ENCODE assay signal across 11 mouse cellular contexts in the genomic region with DNA sequence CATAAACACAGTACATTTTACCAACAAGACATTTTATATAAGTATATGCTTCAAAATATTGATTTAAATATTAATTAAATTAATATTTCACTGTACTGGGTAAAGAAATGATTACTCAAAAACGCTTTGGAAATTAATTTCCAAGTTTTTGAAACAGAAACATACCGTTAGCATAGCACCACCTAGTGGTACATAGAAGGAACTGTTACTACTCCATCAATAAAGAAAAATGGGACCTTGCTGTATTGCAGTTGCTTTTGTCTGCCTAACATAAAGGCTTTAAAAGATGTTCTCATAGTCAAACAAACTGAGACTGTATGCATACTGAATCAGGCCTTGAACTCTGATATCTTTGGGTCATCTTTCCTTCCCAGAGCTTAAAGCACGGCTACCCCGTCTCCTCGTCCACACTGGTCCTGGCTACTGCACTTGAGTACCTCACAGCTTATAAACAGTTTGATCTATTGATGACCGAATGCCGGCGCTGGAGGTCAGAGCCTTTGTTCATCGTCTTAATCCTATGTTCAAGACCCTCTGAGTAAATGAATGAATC. TPM values are rescaled to one million over a fixed set of nuclear protein-coding genes. Genes with fewer than 3 reads are reported as not detected.
A peak's percentile ranks its signal among the peaks of the same experiment; 100 is the strongest.
DNase-seq lines count a peak whose midpoint lies in the region; ATAC-seq and TF ChIP-seq lines count a peak whose summit lies in the region.
"Had no signal": no experiment of that assay in that cellular context is flagged by ENCODE, and none has a peak within 500 bp of the region (broad histone marks: within the 10 kb centered on the region; RNA-seq: fewer than 3 reads in every experiment).

No protein-coding gene starts in this region.

- no peaks in the 10 kb centered on the region for H3K27me3 ChIP-seq in hindbrain, embryonic 11.5 days (ENCODE audit: control insufficient read depth, insufficient read depth, low read length)
- H3K27me3 ChIP-seq in hindbrain, embryonic 16.5 days (replicated peaks; ENCODE audit: control insufficient read depth, insufficient read depth, low read length) = no peaks in the 10 kb centered on the region
- no peaks in the 10 kb centered on the region for H3K27me3 ChIP-seq in cerebellum, adult 2 months (ENCODE audit: control insufficient read depth, insufficient read depth, low read length)
- H3K27me3 ChIP-seq: kidney, embryonic 15.5 days had no signal

- no peak for TF ChIP-seq POLR2A in cerebellum, adult 2 months (IDR thresholded peaks at IDR 0.05; ENCODE audit: borderline replicate concordance, insufficient read depth, low read length)

- WGBS in hindbrain, embryonic 11.5 days = 73% methylated on average over 9 of the region's 9 CpGs
- 66% methylated on average over 9 of the region's 9 CpGs for whole genome bisulfite sequencing in hindbrain, embryonic 16.5 days
- 68% methylated on average over 9 of the region's 9 CpGs for WGBS in cerebellum, adult 2 months

- H3K4me3 ChIP-seq in hindbrain, embryonic 11.5 days (ENCODE audit: low read depth, low read length) = no peak overlapping the region
- H3K4me3 ChIP-seq in hindbrain, embryonic 16.5 days (ENCODE audit: low read length) = no peak overlapping the region
- H3K4me3 ChIP-seq in cerebellum, adult 2 months (replicated peaks; ENCODE audit: insufficient read depth, low read depth, low read length) = no peak overlapping the region
- H3K4me3 ChIP-seq: heart, embryonic 10.5 days; kidney, embryonic 15.5 days had no signal

- peaks cover 3% of the 10 kb centered on the region; the same call in 1 of the 2 replicates for H3K36me3 ChIP-seq in hindbrain, embryonic 11.5 days (ENCODE audit: control insufficient read depth, insufficient read depth, low read length)
- H3K36me3 ChIP-seq in hindbrain, embryonic 16.5 days (ENCODE audit: control insufficient read depth, insufficient read depth, low read length) = peaks cover 11% of the 10 kb centered on the region; the same call in 1 of the 2 replicates

- TF ChIP-seq CTCF in cerebellum, adult 2 months (IDR thresholded peaks at IDR 0.05; ENCODE audit: borderline replicate concordance, insufficient read depth, low read depth, low read length) = no peak

- DNase-seq in hindbrain, embryonic 11.5 days (ENCODE audit: low spot score) = peak; percentile 19
- peak; percentile 27 for DNase-seq in thymus, postnatal 0 days (ENCODE audit: low spot score)
- DNase-seq in thymus, postnatal 25 days = no peak
- peak; percentile 34 for DNase-seq in forelimb bud, embryonic 11.5 days (ENCODE audit: low read depth, low spot score)
- DNase-seq in spleen, postnatal 10 days (ENCODE audit: low spot score in 2 of 2) = no peak
- no peak for DNase-seq in right cerebral cortex, postnatal 4 days
- DNase-seq in cerebellum, adult 2 months = no peak
- DNase-seq: left cerebral cortex, postnatal 4 days had no signal

- ATAC-seq in hindbrain, embryonic 11.5 days (ENCODE audit: low FRiP score) = no peak
- no peak for ATAC-seq in hindbrain, embryonic 16.5 days

- no peak overlapping the region for H3K9ac ChIP-seq in hindbrain, embryonic 11.5 days (ENCODE audit: low read depth, low read length)
- no peak overlapping the region for H3K9ac ChIP-seq in hindbrain, embryonic 16.5 days (ENCODE audit: low read depth, low read length)
- H3K9ac ChIP-seq: kidney, embryonic 15.5 days had no signal

- no peaks in the 10 kb centered on the region for H3K9me3 ChIP-seq in hindbrain, embryonic 11.5 days (ENCODE audit: control insufficient read depth, low read length)
- no peaks in the 10 kb centered on the region for H3K9me3 ChIP-seq in hindbrain, embryonic 16.5 days (ENCODE audit: control insufficient read depth, low read length)
- H3K9me3 ChIP-seq: heart, embryonic 10.5 days; kidney, embryonic 15.5 days had no signal

- no peak overlapping the region for H3K27ac ChIP-seq in hindbrain, embryonic 11.5 days (ENCODE audit: low read depth, low read length)
- H3K27ac ChIP-seq in hindbrain, embryonic 16.5 days (ENCODE audit: low read depth, low read length) = no peak overlapping the region
- no peak overlapping the region for H3K27ac ChIP-seq in cerebellum, adult 2 months (ENCODE audit: insufficient read depth, low read length)
- H3K27ac ChIP-seq: heart, embryonic 10.5 days; kidney, embryonic 15.5 days had no signal

- H3K4me2 ChIP-seq in hindbrain, embryonic 11.5 days (replicated peaks; ENCODE audit: low read depth, low read length) = no peak overlapping the region
- no peak overlapping the region for H3K4me2 ChIP-seq in hindbrain, embryonic 16.5 days (ENCODE audit: low read length)
- H3K4me2 ChIP-seq: kidney, embryonic 15.5 days had no signal

- H3K4me1 ChIP-seq in hindbrain, embryonic 11.5 days (replicated peaks; ENCODE audit: control insufficient read depth, insufficient read depth, low read length) = peaks cover 5% of the 10 kb centered on the region
- peaks cover 2% of the 10 kb centered on the region for H3K4me1 ChIP-seq in hindbrain, embryonic 16.5 days (ENCODE audit: control insufficient read depth, insufficient read depth, low read depth, low read length)
- no peaks in the 10 kb centered on the region for H3K4me1 ChIP-seq in cerebellum, adult 2 months (ENCODE audit: control insufficient read depth, insufficient read depth, low read length)

RNA-seq across cellular contexts. Expression of a gene that starts 15.1 kb away (rescaled TPM):
- 327 and 331 TPM in 2 replicates for polyA plus RNA-seq in hindbrain, embryonic 11.5 days (2014; fragmentation: Nextera tagmentation; extraction: Ambion mirVana)
- 202 and 205 TPM in 2 replicates for polyA plus RNA-seq in hindbrain, embryonic 16.5 days (2015; fragmentation: Nextera tagmentation; extraction: Ambion mirVana)
- polyA plus RNA-seq in thymus, postnatal 0 days (2015; fragmentation: Nextera tagmentation; extraction: Ambion mirVana) = 341 and 352 TPM in 2 replicates
- polyA plus RNA-seq in cerebellum, adult 2 months (2012; rRNA removed) = 62.9 and 64.4 TPM in 2 replicates

RNA-seq across cellular contexts. Expression of a gene that starts 36.1 kb away (rescaled TPM):
- polyA plus RNA-seq in hindbrain, embryonic 11.5 days (2014; fragmentation: Nextera tagmentation; extraction: Ambion mirVana) = 669 and 690 TPM in 2 replicates
- 445 and 448 TPM in 2 replicates for polyA plus RNA-seq in hindbrain, embryonic 16.5 days (2015; fragmentation: Nextera tagmentation; extraction: Ambion mirVana)
- 1,349 and 1,390 TPM in 2 replicates for polyA plus RNA-seq in thymus, postnatal 0 days (2015; fragmentation: Nextera tagmentation; extraction: Ambion mirVana)
- polyA plus RNA-seq in cerebellum, adult 2 months (2012; rRNA removed) = 913 and 926 TPM in 2 replicates

Comparison
In these comparisons a context has a peak if more than half of its experiments do, and no peak if none do; other contexts are left out.
1. DNase-seq: peak in hindbrain, embryonic 11.5 days (single experiment), thymus, postnatal 0 days (single experiment) and forelimb bud, embryonic 11.5 days (single experiment); none in thymus, postnatal 25 days (single experiment), spleen, postnatal 10 days (0 of 2), right cerebral cortex, postnatal 4 days (single experiment) and cerebellum, adult 2 months (0 of 2).